Mouse (Mus musculus): ENCODE data around the gene Mob3b. TPM values are rescaled to one million over a fixed set of nuclear protein-coding genes. Genes with fewer than 3 reads are reported as not detected.

Mob3b gene
- polyA plus RNA-seq, 1 experiment from 2014 or later, result 14.9 TPM

DNA sequence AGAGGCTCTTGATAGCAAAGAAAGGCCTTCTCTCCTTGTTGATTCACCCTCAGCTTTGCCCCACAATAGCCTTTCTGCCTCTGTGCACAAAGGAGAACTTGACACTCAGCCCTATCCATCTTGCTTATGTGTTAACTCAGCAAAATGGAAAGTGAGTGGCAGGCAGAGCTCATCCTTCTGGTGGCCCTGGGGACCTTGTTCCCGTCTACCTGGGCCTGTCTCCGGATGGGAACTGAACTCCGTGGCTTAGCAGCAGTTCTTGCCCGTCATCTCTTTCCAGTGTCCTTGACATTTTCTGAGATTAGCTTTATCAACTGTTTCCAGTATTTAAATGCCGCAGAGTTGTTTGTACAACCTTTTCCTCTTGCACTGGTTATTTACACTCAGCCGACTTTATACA is 173.8 kb downstream of the Mob3b start:
- Histone ChIP-seq H3K9me3 (ENCODE audit: low read depth, low read length) (no peaks in the 10 kb centered on the region), H3K27me3 (ENCODE audit: insufficient read depth, low read length) (no peaks in the 10 kb centered on the region), H3K36me3 (ENCODE audit: insufficient read depth) (no peaks in the 10 kb centered on the region), H3K4me1 (ENCODE audit: insufficient read depth) (0 out of 2 replicates have a peak, but pooled peaks cover 4% of the 10 kb centered on the region), H3K4me2 (no peak overlapping the region), H3K4me3 (ENCODE audit: low read depth, low read length) (no peak overlapping the region), H3K27ac (ENCODE audit: low read depth) (no peak overlapping the region), H3K9ac (no peak overlapping the region)
- WGBS, result 52% methylated on average over 6 of the region's 6 CpGs
- no peak for TF ChIP-seq CTCF (IDR thresholded peaks at IDR 0.05; ENCODE audit: low read depth)
- DNase-seq (no peak), ATAC-seq (ENCODE audit: insufficient read depth) (no peak)

DNA sequence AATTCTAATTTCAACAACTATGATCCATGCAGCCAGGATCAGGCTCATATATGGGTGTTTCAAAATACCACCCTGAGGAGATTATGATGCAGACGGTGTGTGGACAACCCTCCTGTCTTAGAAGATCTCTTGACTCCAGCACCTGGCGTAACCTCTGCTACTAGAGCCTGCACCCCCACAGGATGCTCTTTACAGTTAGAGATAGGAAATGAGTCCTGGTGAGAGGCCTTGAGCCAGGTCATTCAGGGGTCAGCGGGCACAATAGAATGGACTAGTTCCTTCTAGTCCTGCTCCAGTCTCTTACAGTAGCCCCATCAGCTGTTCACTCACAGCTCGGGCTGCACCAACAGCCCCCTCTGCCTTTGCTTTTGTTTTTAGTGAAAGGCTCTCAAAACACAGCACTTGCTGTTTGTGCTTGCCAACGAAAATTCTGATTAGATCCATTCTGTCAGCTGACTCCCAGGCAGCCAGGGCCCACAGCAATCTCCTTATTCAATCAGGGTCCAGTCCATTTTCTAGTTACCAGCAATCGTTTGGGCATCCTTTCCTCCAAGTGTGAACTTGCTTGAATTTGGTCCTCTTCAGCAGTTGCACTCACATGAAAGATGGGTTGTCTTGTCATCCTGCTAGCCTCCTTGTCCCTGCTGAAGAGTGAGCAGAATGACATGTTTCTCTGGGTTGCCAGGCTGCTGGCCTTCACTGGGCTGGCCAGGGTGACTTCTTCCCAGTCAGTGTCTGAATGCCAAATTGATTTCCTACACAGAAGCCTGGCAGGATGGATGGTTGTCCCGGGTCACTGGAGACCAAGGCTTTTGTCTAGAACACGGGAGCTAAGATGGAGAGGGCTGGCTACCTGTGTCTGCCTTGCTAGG is 175.7 kb downstream of the Mob3b start:
- no peak for TF ChIP-seq CTCF (IDR thresholded peaks at IDR 0.05; ENCODE audit: low read depth)
- no peak overlapping the region for H3K4me2 ChIP-seq
- ATAC-seq (ENCODE audit: insufficient read depth) (no peak), DNase-seq (no peak)
- H3K27me3 ChIP-seq (ENCODE audit: insufficient read depth, low read length), result no peaks in the 10 kb centered on the region
- H3K4me3 ChIP-seq (ENCODE audit: low read depth, low read length), result no peak overlapping the region
- H3K9me3 ChIP-seq (ENCODE audit: low read depth, low read length), result no peaks in the 10 kb centered on the region
- peaks cover 14% of the 10 kb centered on the region for H3K4me1 ChIP-seq (ENCODE audit: insufficient read depth)
- 59% methylated on average over 8 of the region's 8 CpGs for whole genome bisulfite sequencing
- H3K36me3 ChIP-seq (ENCODE audit: insufficient read depth), result no peaks in the 10 kb centered on the region
- no peak overlapping the region for H3K9ac ChIP-seq
- H3K27ac ChIP-seq (ENCODE audit: low read depth), result no peak overlapping the region

DNA sequence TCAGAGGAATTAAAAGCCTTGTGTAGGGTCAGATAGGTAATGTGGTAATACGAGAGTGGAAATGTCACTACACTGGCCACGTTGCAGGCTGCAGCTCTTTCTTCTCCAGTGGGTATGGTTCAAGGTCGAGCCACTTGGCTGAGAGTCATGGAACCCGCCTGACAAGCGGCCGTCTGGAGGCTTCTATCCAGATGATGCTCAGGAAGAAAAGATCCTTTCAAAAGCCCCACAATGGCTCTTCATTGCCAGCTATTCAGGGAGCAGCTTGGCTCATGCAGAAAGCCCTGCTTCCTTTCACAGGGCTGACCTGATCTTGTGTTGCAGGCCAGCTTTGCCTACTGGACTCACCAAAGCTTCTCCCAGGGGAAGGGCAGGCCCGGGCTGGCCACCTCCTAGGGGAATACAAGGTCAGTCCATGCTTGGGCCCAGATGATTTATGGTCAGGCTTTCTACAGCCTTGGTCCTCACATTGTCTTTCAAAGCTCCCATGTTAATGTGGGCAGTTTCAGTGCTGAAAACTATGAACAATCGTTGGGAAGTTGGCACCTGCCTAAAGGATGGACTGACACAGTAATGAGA is 176.7 kb downstream of the Mob3b start:
- Histone ChIP-seq H3K9ac (no peak overlapping the region), H3K27ac (ENCODE audit: low read depth) (no peak overlapping the region), H3K9me3 (ENCODE audit: low read depth, low read length) (no peaks in the 10 kb centered on the region), H3K36me3 (ENCODE audit: insufficient read depth) (no peaks in the 10 kb centered on the region), H3K27me3 (ENCODE audit: insufficient read depth, low read length) (no peaks in the 10 kb centered on the region), H3K4me1 (ENCODE audit: insufficient read depth) (peaks cover 24% of the 10 kb centered on the region), H3K4me2 (no peak overlapping the region), H3K4me3 (ENCODE audit: low read depth, low read length) (no peak overlapping the region)
- ATAC-seq (ENCODE audit: insufficient read depth) (no peak), DNase-seq (no peak)
- no peak for TF ChIP-seq CTCF (IDR thresholded peaks at IDR 0.05; ENCODE audit: low read depth)
- 79% methylated on average over 8 of the region's 8 CpGs for WGBS

DNA sequence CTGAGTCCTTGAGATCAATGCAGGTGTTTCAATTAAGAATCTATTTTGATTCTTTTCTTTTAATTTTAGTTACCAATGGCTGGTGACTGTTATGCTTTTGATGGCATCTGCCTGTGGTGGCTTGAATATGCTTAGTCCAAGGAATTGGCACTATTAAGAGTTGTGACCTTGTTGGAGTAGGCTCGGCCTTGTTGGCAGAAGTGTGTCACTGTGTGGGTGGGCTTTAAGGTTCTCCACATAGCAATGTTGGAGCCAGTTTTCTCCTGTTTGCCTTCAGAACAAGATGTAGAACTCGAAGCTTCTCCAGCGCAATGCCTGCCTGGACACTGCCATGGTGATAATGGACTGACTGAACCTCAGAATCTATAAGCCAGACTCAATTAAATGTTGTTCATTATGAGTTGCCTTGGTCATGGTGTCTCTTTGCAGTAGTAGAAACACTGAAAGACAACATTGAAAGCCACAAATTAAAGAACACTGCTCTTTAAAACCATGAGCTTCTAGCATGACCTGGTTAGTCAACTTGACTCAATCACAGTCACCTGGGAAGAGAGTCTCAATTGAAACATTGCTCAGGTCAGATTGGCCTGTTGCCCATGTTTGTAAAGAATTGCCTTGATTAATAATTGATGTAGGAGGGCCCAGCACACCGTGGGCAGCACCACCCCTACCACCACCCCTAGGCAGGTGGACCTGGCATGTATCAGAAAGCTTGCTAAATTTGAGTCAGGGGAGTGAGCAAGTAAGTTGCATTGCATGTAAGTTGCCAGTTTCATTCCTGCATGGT is 180.2 kb downstream of the Mob3b start:
- TF ChIP-seq CTCF (IDR thresholded peaks at IDR 0.05; ENCODE audit: low read depth), result no peak
- DNase-seq (no peak), ATAC-seq (ENCODE audit: insufficient read depth) (no peak)
- Histone ChIP-seq H3K9ac (no peak overlapping the region), H3K4me1 (ENCODE audit: insufficient read depth) (peaks cover 29% of the 10 kb centered on the region), H3K36me3 (ENCODE audit: insufficient read depth) (no peaks in the 10 kb centered on the region), H3K9me3 (ENCODE audit: low read depth, low read length) (no peaks in the 10 kb centered on the region), H3K27me3 (ENCODE audit: insufficient read depth, low read length) (no peaks in the 10 kb centered on the region), H3K4me2 (peak overlapping the region; percentile 31; the same call in 1 of the 2 replicates), H3K27ac (ENCODE audit: low read depth) (peak overlapping the region; percentile 59; the same call in 1 of the 2 replicates), H3K4me3 (ENCODE audit: low read depth, low read length) (no peak overlapping the region)
- 78% methylated on average over 4 of the region's 4 CpGs for WGBS

DNA sequence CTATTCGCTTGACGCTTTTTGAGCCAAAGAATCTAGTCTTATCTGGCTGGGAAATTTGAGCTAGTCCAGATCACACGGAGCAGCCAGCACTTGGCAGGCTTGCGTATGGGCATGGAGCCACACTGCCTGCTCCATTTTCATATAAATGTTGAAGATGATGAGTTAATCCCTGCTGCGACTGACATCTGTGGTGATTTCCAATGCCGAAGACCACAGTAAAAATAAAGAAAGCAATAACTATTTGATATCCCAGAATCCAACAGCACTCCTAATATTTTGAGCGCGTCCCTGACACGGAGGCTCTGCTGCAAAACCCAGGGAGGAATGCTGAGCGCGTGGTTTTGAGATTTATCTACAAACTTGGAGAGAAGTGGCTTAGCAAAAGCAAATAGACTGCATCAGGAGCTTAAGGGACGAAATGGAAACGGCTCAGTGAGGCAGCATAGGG is 180.9 kb downstream of the Mob3b start:
- peak; percentile 88 for DNase-seq
- no peaks in the 10 kb centered on the region for H3K9me3 ChIP-seq (ENCODE audit: low read depth, low read length)
- no peak for TF ChIP-seq CTCF (IDR thresholded peaks at IDR 0.05; ENCODE audit: low read depth)
- no peak overlapping the region for H3K4me3 ChIP-seq (ENCODE audit: low read depth, low read length)
- H3K4me2 ChIP-seq, result peak overlapping the region; percentile 31
- no peak overlapping the region for H3K9ac ChIP-seq
- no peaks in the 10 kb centered on the region for H3K27me3 ChIP-seq (ENCODE audit: insufficient read depth, low read length)
- no peaks in the 10 kb centered on the region for H3K36me3 ChIP-seq (ENCODE audit: insufficient read depth)
- peaks cover 29% of the 10 kb centered on the region for H3K4me1 ChIP-seq (ENCODE audit: insufficient read depth)
- 37% methylated on average over 13 of the region's 13 CpGs for WGBS
- H3K27ac ChIP-seq (ENCODE audit: low read depth), result peak overlapping the region; percentile 59; the same call in 1 of the 2 replicates
- ATAC-seq (ENCODE audit: insufficient read depth), result peak; percentile 87

DNA sequence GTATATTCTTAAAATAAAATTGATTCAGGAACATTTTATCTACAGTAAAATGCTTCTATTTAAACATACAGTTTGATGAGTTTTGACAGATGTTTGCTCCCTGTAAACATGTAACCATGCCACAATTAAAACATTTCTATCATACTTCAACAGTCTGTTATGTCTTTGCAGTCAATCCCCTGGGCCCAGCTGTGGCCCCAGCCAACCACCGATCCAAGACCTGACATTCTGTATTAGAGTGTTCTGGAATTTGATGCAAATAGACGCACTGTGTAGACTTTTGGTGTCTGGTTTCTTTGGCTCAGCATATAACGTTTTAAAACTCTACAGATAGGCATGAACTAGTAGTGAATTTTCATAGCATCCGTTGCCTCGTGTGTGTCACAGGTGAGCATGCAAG is 182.5 kb downstream of the Mob3b start:
- Histone ChIP-seq H3K36me3 (ENCODE audit: insufficient read depth) (no peaks in the 10 kb centered on the region), H3K4me3 (ENCODE audit: low read depth, low read length) (no peak overlapping the region), H3K4me1 (ENCODE audit: insufficient read depth) (peaks cover 29% of the 10 kb centered on the region), H3K9me3 (ENCODE audit: low read depth, low read length) (no peaks in the 10 kb centered on the region), H3K27ac (ENCODE audit: low read depth) (peak overlapping the region; percentile 46; the same call in 1 of the 2 replicates), H3K27me3 (ENCODE audit: insufficient read depth, low read length) (no peaks in the 10 kb centered on the region), H3K4me2 (no peak overlapping the region), H3K9ac (no peak overlapping the region)
- ATAC-seq (ENCODE audit: insufficient read depth) (0 out of 2 replicates have a peak, but pooled peaks have one; percentile 43), DNase-seq (peak; percentile 24)
- whole genome bisulfite sequencing, result 65% methylated on average over 5 of the region's 5 CpGs
- TF ChIP-seq CTCF (IDR thresholded peaks at IDR 0.05; ENCODE audit: low read depth), result no peak
